Comparison of ENCODE assay signal across 11 mouse cellular contexts in genomic region chr17:43362362-43362761, GRCm38 (mm10). TPM values are rescaled to one million over a fixed set of nuclear protein-coding genes. Genes with fewer than 3 reads are reported as not detected.
DNase-seq lines count a peak whose midpoint lies in the region; ATAC-seq and TF ChIP-seq lines count a peak whose summit lies in the region.
"Had no signal": no experiment of that assay in that cellular context is flagged by ENCODE, and none has a peak within 500 bp of the region (broad histone marks: within the 10 kb centered on the region; RNA-seq: fewer than 3 reads in every experiment).

No protein-coding gene starts in this region.

- no peaks in the 10 kb centered on the region for H3K79me2 ChIP-seq in heart, adult 2 months (replicated peaks; ENCODE audit: control insufficient read depth, insufficient read depth, low read length)

- H3K27ac ChIP-seq in layer of hippocampus, adult 2 months, result peak overlapping the region; percentile 36; the same call in 1 of the 2 replicates
- H3K27ac ChIP-seq in heart, adult 2 months, result peak overlapping the region; percentile 88
- H3K27ac ChIP-seq in lung, embryonic 15.5 days, result no peak overlapping the region
- H3K27ac ChIP-seq: macrophage had no signal

- intact Hi-C loops in heart, adult 2 months (cut with DNase I), result loop anchor here (5.0 kb wide), 1 partner anchor 70 kb away; no protein-coding TSS in a partner anchor
- intact Hi-C loops in heart, postnatal 10 days (cut with DNase I), result loop anchor here (2.0 to 5.0 kb wide), 2 partner anchors 35 to 36 kb away; no protein-coding TSS in a partner anchor

- peak overlapping the region; percentile 50 for H3K4me2 ChIP-seq in lung, embryonic 15.5 days

- peak; percentile 84 for TF ChIP-seq POLR2A in heart, adult 2 months (IDR thresholded peaks at IDR 0.05; ENCODE audit: insufficient read depth, low read depth, low read length)

- H3K27me3 ChIP-seq in heart, adult 2 months (ENCODE audit: control insufficient read depth, insufficient read depth, low read length), result no peaks in the 10 kb centered on the region
- no peaks in the 10 kb centered on the region for H3K27me3 ChIP-seq in lung, embryonic 15.5 days

- DNase-seq in layer of hippocampus, adult 2 months (ENCODE audit: low spot score in 2 of 2), result no peak
- DNase-seq in layer of hippocampus, postnatal 36 days, result no peak
- DNase-seq in heart, adult 2 months, result peak in 1 of 2 experiments; percentile 48
- DNase-seq in heart, postnatal 10 days, result peak; percentile 40 to 48
- DNase-seq in cerebellum, postnatal 14 days, result no peak
- no peak for DNase-seq in spleen, postnatal 36 days (ENCODE audit: low spot score in 2 of 2)
- DNase-seq: adrenal gland, adult 2 months; cerebellum, adult 8-10 months; thymus, postnatal 36 days had no signal

- H3K4me1 ChIP-seq in heart, adult 2 months (ENCODE audit: control insufficient read depth, insufficient read depth, low read length), result peaks cover 10% of the 10 kb centered on the region
- peaks cover 35% of the 10 kb centered on the region for H3K4me1 ChIP-seq in lung, embryonic 15.5 days

- H3K36me3 ChIP-seq in heart, adult 2 months (ENCODE audit: control insufficient read depth, insufficient read depth, low read length), result peaks cover 17% of the 10 kb centered on the region
- H3K36me3 ChIP-seq in lung, embryonic 15.5 days, result no peaks in the 10 kb centered on the region

- TF ChIP-seq EP300 in heart, adult 2 months (IDR thresholded peaks at IDR 0.05; ENCODE audit: insufficient read depth, low read depth, low read length), result peak; percentile 85; the same call in 1 of the 2 replicates

- no peak for TF ChIP-seq CTCF in layer of hippocampus, adult 2 months (conservative IDR thresholded peaks at IDR 0.05)
- no peak for TF ChIP-seq CTCF in heart, adult 2 months (IDR thresholded peaks at IDR 0.05)

- no peak for ATAC-seq in lung, embryonic 15.5 days (ENCODE audit: borderline replicate concordance, extremely low read depth, low FRiP score, low TSS enrichment)

- peak overlapping the region; percentile 63 for H3K9ac ChIP-seq in heart, adult 2 months (ENCODE audit: low read depth, low read length)
- no peak overlapping the region for H3K9ac ChIP-seq in lung, embryonic 15.5 days

- H3K9me3 ChIP-seq in lung, embryonic 15.5 days, result no peaks in the 10 kb centered on the region

- WGBS in heart, adult 2 months, result 20% methylated on average over 11 of the region's 11 CpGs
- 27% methylated on average over 11 of the region's 11 CpGs for WGBS in lung, embryonic 15.5 days

- H3K4me3 ChIP-seq in layer of hippocampus, adult 2 months, result no peak overlapping the region
- peak overlapping the region; percentile 53 for H3K4me3 ChIP-seq in heart, adult 2 months
- peak overlapping the region; percentile 9; the same call in 1 of the 2 replicates for H3K4me3 ChIP-seq in lung, embryonic 15.5 days

RNA-seq across cellular contexts. Expression of gene Adgrf5, which starts 2.1 kb away (rescaled TPM):
- total RNA-seq in layer of hippocampus, adult 2 months (2021), result 10 to 100 TPM; 29.7 to 30.9 TPM
- total RNA-seq in layer of hippocampus, postnatal 36 days (2021), result 10 to 100 TPM; 29.3 to 30.9 TPM
- total RNA-seq in heart, adult 2 months (2021), result 100 to 1,000 TPM; 184 to 231 TPM
- polyA plus RNA-seq in heart, adult 2 months (2012; rRNA removed), result 57.7 and 116 TPM in 2 replicates
- 100 to 1,000 TPM; 219 to 248 TPM for total RNA-seq in heart, postnatal 10 days (2021)
- polyA plus RNA-seq in lung, embryonic 15.5 days (2015; fragmentation: Nextera tagmentation; extraction: Ambion mirVana), result 19.0 and 25.0 TPM in 2 replicates

Comparison
In these comparisons a context has a peak if more than half of its experiments do, and no peak if none do; other contexts are left out.
1. DNase-seq: peak in heart, postnatal 10 days (2 of 2); none in layer of hippocampus, adult 2 months (0 of 2), layer of hippocampus, postnatal 36 days (0 of 2), cerebellum, postnatal 14 days (0 of 2) and spleen, postnatal 36 days (0 of 2).
2. RNA of gene Adgrf5, which starts 2.1 kb away (total RNA-seq): 219 to 248 TPM in heart, postnatal 10 days and 184 to 231 TPM in heart, adult 2 months; 29.3 to 30.9 TPM in layer of hippocampus, postnatal 36 days and 29.7 to 30.9 TPM in layer of hippocampus, adult 2 months; every median in the first group is over 4 times any median in the second.